Mouse (Mus musculus) heart, embryonic 14.5 days (tissue): ENCODE data around the gene Sult1b1. TPM values are rescaled to one million over a fixed set of nuclear protein-coding genes. Genes with fewer than 3 reads are reported as not detected.

ENCODE experiments used
- ATAC-seq: fragments of 200-750 bp; cut with Nextera tagmentation; 2 replicates; pipeline ENCODE4 v1.8.0; 2017; ENCODE audit warnings: low read depth, moderate TSS enrichment; ENCODE audit not compliant: insufficient number of reproducible peaks, insufficient read depth, low FRiP score
- H3K27ac ChIP-seq, 2 experiments: fragments of 200-500 bp in 1 of 2; fragments of 300-500 bp in 1 of 2; sonication (generic) in 1 of 2; replicated peaks in 1 of 2; 2 replicates each; pipeline ENCODE4 v1.5.1; 2012 to 2014; ENCODE audit warnings: low read depth in 2 of 2, low read length in 2 of 2, control low read depth in 1 of 2, mild to moderate bottlenecking in 1 of 2, mixed read lengths in 1 of 2; ENCODE audit not compliant: control insufficient read depth in 1 of 2, insufficient read depth in 1 of 2
- H3K27me3 ChIP-seq: fragments of 300-500 bp; sonication (generic); 2 replicates; pipeline ENCODE4 v1.6.1; 2014; ENCODE audit warnings: mild to moderate bottlenecking, low read length, control low read depth; ENCODE audit not compliant: control insufficient read depth, insufficient read depth
- H3K36me3 ChIP-seq: fragments of 300-500 bp; sonication (generic); 2 replicates; pipeline ENCODE4 v1.6.1; 2014; ENCODE audit warnings: mild to moderate bottlenecking, control low read depth, low read length, mixed read lengths; ENCODE audit not compliant: control insufficient read depth, insufficient read depth
- H3K4me1 ChIP-seq, 2 experiments: fragments of 200-500 bp in 1 of 2; fragments of 300-500 bp in 1 of 2; sonication (generic) in 1 of 2; 2 replicates each; pipeline ENCODE4 v1.6.1; 2012 to 2014; ENCODE audit warnings: low read length in 2 of 2, control low read depth in 1 of 2, mixed read lengths in 1 of 2; ENCODE audit not compliant: control insufficient read depth in 2 of 2, insufficient read depth in 2 of 2
- H3K4me2 ChIP-seq: fragments of 300-500 bp; sonication (generic); 2 replicates; pipeline ENCODE4 v1.6.1; 2014; ENCODE audit warnings: mild to moderate bottlenecking, low read length
- H3K4me3 ChIP-seq, 2 experiments: fragments of 200-500 bp in 1 of 2; fragments of 300-500 bp in 1 of 2; sonication (generic) in 1 of 2; 2 replicates each; pipeline ENCODE4 v1.5.1; 2012 to 2014; ENCODE audit warnings: low read length in 2 of 2, mild to moderate bottlenecking in 2 of 2, control low read depth in 1 of 2, low read depth in 1 of 2, moderate library complexity in 1 of 2; ENCODE audit not compliant: control insufficient read depth in 1 of 2, insufficient read depth in 1 of 2
- H3K9ac ChIP-seq: fragments of 300-500 bp; sonication (generic); 2 replicates; pipeline ENCODE4 v1.6.1; 2014; ENCODE audit warnings: mild to moderate bottlenecking, low read length
- H3K9me3 ChIP-seq: fragments of 300-500 bp; sonication (generic); 2 replicates; pipeline ENCODE4 v1.6.1; 2016; ENCODE audit warnings: low read length, control low read depth; ENCODE audit not compliant: control insufficient read depth
- WGBS: fragments of 180-500 bp; shearing (Covaris S2); extraction: QIAGEN DNeasy Blood & Tissue Kit; methylation state at CpG from one replicate; pipeline ENCODE4 v1.1.7; 2014; 5-methylcytosine and 5-hydroxymethylcytosine counted together
- polyA plus RNA-seq: library from polyadenylated mRNA; unstranded; fragments of >200 nt; fragmentation: Nextera tagmentation; extraction: Ambion mirVana; gene quantifications from 2 replicates; pipeline ENCODE4 v1.2.1, GENCODE M21; 2014

The Sult1b1 gene
- not detected in 2 replicates for polyA plus RNA-seq

DNA sequence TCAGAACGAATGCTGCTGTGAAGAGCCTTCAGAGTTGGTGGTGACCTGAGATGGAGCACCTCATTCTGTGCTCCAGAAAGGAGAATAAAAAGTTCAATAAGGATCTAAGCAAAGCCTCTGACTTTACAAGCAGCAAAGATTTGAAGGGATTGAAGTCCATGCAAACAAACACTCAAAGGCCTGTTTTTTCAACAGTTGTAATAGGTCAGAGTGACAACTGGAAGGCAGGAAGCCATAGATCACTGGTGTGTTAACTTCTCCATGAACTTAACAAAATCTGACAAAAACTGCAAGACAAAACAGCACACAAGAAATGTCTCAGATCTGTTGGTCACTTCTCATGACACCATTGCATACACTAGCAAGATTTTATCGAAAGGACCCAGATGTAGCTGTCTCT is at the start of gene Sult1b1:
TSS of gene Sult1b1 (minus strand) at position 85 of the 400 bp plus-strand sequence.
- Histone ChIP-seq H3K4me1 (no peaks in the 10 kb centered on the region), H3K9me3 (no peaks in the 10 kb centered on the region), H3K27ac (no peak within 1 kb of the TSS), H3K4me3 (no peak within 1 kb of the TSS), H3K9ac (no peak within 1 kb of the TSS), H3K27me3 (no peaks in the 10 kb centered on the region), H3K36me3 (no peaks in the 10 kb centered on the region), H3K4me2 (no peak within 1 kb of the TSS)
- no peak for ATAC-seq
- 88% methylated on average over 2 of the region's 2 CpGs for WGBS

DNA sequence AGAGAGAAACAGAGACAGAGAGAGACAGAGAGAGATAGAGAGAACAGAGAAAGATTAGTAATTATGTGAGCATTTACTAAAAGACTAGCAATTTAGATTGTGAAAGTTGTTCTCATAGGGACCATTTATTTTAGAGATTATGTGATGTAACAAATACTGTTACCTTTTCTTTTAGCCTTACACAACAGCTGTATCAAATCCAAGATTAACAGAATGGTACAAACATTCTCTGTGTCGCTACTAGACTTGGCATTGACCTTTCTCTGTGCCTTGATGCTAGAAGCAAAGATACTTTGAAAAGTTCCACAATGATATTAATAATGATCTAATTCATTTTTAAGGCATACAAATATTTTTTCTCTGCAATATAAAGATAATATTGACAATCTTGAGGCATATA is 42.4 kb upstream of the Sult1b1 start:
- no peak overlapping the region for H3K4me2 ChIP-seq
- no peaks in the 10 kb centered on the region for H3K27me3 ChIP-seq
- no peaks in the 10 kb centered on the region for H3K36me3 ChIP-seq
- no peak for ATAC-seq
- no peak overlapping the region for H3K4me3 ChIP-seq
- no peak overlapping the region for H3K9ac ChIP-seq
- no peaks in the 10 kb centered on the region for H3K4me1 ChIP-seq
- H3K9me3 ChIP-seq, result no peaks in the 10 kb centered on the region
- WGBS, result 68% methylated on average over 1 of the region's 1 CpGs
- H3K27ac ChIP-seq, result no peak overlapping the region

- Histone ChIP-seq H3K9ac (no peak overlapping the region), H3K4me3 (no peak overlapping the region), H3K4me1 (no peaks in the 10 kb centered on the region), H3K4me2 (no peak overlapping the region), H3K9me3 (no peaks in the 10 kb centered on the region), H3K36me3 (no peaks in the 10 kb centered on the region), H3K27me3 (no peaks in the 10 kb centered on the region), H3K27ac (no peak overlapping the region)
- ATAC-seq, result no peak
- 56% methylated on average over 1 of the region's 1 CpGs for WGBS
Observed at GRCm38 (mm10) chr5:87574174-87574573, 36.2 kb upstream of the Sult1b1 start.

DNA sequence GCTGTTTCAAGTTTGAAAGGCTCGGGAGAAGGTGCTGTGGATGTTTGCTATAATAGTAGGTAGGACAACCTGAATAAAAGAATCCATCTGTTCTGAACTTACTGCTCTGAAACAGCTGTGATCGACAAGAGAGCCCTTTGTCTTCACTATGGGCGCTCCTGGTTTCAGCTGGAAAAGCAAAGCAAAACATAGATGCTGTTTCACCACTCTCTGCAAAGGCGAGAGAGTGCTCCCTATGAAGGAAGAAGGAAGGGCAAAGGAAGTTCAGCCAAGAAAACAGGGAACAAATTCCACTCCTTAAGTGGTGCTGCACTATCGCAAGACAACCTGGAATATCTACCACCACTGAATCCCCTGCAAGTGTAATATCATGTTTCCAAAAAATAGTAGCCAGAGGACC is 35.5 kb upstream of the Sult1b1 start:
- Histone ChIP-seq H3K4me3 (no peak overlapping the region), H3K27me3 (no peaks in the 10 kb centered on the region), H3K4me2 (no peak overlapping the region), H3K36me3 (no peaks in the 10 kb centered on the region), H3K9ac (no peak overlapping the region), H3K9me3 (no peaks in the 10 kb centered on the region), H3K27ac (no peak overlapping the region), H3K4me1 (no peaks in the 10 kb centered on the region)
- ATAC-seq, result no peak
- WGBS, result 51% methylated on average over 5 of the region's 5 CpGs

- no peak overlapping the region for H3K4me3 ChIP-seq
- H3K9ac ChIP-seq, result no peak overlapping the region
- no peaks in the 10 kb centered on the region for H3K27me3 ChIP-seq
- no peak overlapping the region for H3K27ac ChIP-seq
- no peaks in the 10 kb centered on the region for H3K4me1 ChIP-seq
- H3K36me3 ChIP-seq, result no peaks in the 10 kb centered on the region
- no peak overlapping the region for H3K4me2 ChIP-seq
- H3K9me3 ChIP-seq, result no peaks in the 10 kb centered on the region
- ATAC-seq, result no peak
- WGBS, result 78% methylated on average over 6 of the region's 6 CpGs
Observed at GRCm38 (mm10) chr5:87572781-87573180, 34.8 kb upstream of the Sult1b1 start.

- Histone ChIP-seq H3K27ac (no peak within 1 kb of the TSS), H3K27me3 (no peaks in the 10 kb centered on the region), H3K9ac (no peak within 1 kb of the TSS), H3K4me3 (no peak within 1 kb of the TSS), H3K4me2 (no peak within 1 kb of the TSS), H3K36me3 (no peaks in the 10 kb centered on the region), H3K9me3 (no peaks in the 10 kb centered on the region), H3K4me1 (no peaks in the 10 kb centered on the region)
- 77% methylated on average over 5 of the region's 5 CpGs for WGBS
- no peak for ATAC-seq
Observed at GRCm38 (mm10) chr5:87568845-87569244, 30.9 kb upstream of the Sult1b1 start, which contains the start of gene Sult1d1. TSS of gene Sult1d1 (minus strand) at chr5:87569027.

DNA sequence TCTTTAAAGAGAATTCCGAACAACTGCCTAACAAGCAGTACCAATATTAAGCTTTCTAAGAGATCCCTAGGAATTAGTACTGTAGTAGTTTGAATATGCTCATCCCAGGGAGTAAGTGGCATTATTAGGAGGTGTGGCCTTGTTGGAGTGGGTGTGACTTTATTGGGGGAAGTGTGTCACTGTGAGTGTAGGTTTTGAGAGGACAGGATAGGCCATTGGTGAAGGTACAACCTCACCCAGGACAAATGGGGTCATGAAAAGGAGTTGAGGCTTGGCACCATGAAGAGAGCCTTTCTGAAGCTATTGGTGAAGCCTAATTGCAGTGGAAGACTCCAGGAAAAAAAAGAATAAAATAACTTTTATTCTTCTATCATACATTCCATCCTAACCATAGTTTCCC is 29.3 kb upstream of the Sult1b1 start:
- ATAC-seq, result no peak
- WGBS, result 53% methylated on average over 1 of the region's 1 CpGs

DNA sequence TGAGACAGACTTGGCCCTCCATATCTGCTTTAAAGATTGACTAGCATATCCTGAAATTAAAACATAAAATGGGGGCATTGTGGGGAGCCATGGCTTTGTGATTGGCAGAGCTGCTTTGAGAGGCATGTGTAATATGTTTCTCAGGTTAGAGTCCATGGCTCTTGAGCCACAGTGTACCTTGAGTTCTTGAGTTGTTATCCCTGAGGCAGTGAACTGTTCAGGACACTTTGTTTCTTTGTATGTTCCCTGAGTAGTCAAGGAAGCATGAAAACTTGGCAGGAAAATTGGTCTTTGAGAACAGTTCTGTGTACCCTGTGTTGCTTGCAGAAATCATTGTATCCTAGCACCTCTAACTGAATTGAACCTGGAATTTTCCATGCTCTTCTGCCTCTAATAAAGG is 25.0 kb upstream of the Sult1b1 start:
- H3K9ac ChIP-seq, result no peak overlapping the region
- no peaks in the 10 kb centered on the region for H3K9me3 ChIP-seq
- no peak overlapping the region for H3K4me3 ChIP-seq
- no peaks in the 10 kb centered on the region for H3K36me3 ChIP-seq
- H3K27ac ChIP-seq, result no peak overlapping the region
- H3K27me3 ChIP-seq, result no peaks in the 10 kb centered on the region
- no peaks in the 10 kb centered on the region for H3K4me1 ChIP-seq
- ATAC-seq, result no peak
- no peak overlapping the region for H3K4me2 ChIP-seq

More for the DNA sequence above, 29.3 kb upstream of the Sult1b1 start:
- no peak overlapping the region for H3K4me2 ChIP-seq
- H3K36me3 ChIP-seq, result no peaks in the 10 kb centered on the region
- H3K27ac ChIP-seq, result no peak overlapping the region
- no peaks in the 10 kb centered on the region for H3K27me3 ChIP-seq
- no peaks in the 10 kb centered on the region for H3K9me3 ChIP-seq
- H3K4me1 ChIP-seq, result no peaks in the 10 kb centered on the region
- H3K4me3 ChIP-seq, result no peak overlapping the region
- H3K9ac ChIP-seq, result no peak overlapping the region
